Mouse (Mus musculus) embryo, embryonic 11 days (tissue): ENCODE results near the gene Nell1.

Experiments
- DNase-seq: peaks from one replicate; pipeline ENCODE4 v3.0.0-alpha.2; 2015

Nell1 gene

DNA sequence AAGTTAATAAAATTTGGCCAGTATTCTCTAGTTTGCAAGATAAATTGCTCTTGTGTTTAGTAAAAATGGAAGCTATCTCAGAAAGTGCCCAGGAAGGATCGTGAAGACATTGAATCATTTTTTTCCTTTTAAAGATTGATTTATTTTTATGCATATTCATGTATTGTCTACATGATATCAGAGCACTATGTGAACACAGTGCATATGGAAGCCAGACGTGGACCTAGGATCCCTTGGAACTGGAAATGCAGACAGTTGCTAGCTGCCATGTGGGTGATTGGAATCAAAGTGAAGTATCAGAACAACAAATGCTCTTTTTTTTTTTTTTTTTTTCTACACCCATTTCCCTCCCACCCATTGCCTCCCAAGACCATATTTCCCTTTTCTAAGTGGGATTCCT, 79.0 kb downstream of the Nell1 start:
- DNase-seq: no peak

DNA sequence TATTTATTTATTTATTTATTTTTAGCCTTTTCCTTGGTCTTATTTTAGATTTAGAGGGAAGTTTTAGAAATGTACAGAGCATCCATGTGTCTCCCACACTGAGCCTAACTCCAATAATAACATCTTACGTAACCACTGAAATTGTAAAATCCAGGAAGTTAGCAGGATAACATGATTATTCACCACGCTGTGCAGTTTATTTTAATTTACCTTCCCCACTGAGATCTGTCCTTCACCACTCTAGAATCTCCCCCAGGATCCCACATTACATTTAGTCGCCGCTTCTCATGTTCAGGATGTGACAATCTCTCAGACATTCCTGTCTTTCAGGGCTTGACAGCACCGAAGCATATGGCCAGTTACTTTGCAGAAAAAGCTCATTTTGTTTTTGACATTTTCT, 119.8 kb downstream of the Nell1 start:
- no peak for DNase-seq

DNA sequence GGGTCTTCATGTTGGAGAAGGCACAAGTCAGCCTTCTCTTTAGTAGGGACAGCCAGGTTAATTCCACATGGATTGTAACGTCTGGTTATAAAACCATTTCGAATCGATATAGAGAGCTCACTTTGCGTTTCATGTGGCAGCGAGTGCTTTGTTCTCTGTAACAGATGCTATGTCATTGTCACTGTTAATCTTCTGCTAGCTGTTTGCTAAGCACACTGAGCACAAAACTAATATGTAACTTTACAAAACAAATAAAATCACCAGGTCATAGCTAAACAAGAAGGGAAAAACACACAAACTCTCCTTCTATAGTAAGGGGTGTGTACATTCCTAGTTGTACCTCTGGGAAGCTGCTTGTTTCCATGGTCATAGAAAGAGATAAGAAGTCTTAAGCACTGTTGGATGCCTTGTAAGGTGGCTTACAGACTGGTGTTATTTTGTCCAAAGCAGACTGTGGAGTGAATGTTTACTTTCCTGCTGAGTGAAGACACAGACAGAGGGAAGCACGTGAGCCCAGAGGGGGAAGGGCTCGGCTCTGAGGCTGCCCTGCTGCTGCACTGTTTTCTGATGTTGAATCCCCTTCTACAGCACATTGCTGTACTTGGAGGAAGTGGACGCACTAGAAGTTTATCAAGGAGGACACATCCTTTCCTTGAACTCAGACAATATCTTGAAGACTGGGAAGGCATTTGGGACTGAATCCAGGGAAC, 131.1 kb downstream of the Nell1 start:
- DNase-seq: peak; percentile 13

DNA sequence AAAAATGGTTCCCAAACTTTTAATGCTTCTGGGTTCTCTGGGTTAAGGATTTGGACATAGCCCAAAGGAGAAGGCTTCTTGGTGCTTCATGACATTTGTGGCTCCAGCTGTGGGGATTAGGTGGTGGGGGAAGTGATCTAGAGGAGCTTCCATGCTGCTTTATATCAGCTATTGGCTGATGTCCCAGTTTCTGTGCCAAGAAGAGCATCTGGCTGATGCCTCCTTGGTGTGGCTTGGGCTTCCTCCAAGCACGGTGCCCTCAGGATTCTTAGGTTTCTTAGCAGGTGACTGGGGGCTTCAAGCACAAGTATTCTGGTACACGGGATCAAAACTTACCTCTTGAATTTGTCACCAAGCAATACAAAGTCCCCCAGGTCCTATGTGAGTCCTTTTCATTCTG, 132.6 kb downstream of the Nell1 start:
- DNase-seq: no peak

DNA sequence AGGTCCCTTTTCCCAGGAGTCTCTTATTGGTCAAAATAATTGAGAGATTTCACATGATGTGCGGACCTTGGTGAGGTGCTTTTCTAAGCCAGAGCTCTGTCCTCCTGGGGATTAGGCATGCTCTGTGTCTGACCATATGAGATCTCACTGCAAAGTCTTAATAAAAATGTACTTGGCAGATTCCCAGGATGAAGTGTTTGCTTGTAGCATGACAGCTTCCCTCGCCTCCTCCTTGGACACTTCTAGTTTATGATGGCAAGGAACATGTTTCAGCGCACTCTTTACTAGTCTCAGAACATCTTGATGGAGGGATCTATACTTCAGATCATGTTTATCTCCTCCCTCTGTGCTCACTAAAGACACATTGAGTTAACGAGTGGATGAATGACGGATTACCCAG, 143.7 kb downstream of the Nell1 start:
- DNase-seq: no peak

DNA sequence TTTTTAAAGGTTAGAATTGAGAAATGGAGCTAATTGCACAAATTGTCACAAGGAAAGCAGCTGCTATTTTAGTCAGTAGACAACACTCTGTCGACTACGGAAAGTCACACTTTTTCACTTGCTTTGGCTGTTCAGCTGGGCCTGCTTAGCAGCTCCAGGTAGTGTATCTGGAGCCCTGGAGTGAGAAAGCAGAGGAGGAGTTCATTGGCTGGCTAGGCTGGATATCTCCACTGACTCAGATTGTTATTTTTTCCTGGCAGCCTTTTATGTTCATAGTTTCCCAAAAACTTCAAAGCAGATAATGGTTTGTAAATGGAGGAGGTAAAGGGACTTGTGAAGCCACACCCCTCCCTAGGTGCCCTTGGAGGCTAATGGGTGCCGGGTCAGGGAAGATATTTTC, 163.0 kb downstream of the Nell1 start:
- DNase-seq: no peak

DNA sequence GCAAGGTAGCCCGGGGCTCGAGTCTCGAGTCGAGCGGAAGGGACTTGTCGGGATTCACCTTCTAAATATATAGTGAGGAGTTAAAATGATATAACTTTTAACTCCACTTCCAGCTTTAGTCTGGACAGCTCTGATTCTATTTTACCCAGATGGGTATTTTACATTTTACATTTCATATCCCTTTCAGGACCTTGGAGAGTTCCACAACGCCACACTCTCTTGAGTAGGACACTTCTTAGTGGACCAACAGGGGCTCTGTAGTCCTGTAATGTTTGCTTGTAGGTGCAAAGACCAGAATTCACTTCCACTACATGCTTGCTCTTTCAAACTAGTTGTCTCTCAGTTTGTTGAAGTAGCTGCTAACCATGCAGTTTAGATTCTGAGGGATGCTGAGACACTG, 174.7 kb downstream of the Nell1 start:
- DNase-seq: peak; percentile 73

DNA sequence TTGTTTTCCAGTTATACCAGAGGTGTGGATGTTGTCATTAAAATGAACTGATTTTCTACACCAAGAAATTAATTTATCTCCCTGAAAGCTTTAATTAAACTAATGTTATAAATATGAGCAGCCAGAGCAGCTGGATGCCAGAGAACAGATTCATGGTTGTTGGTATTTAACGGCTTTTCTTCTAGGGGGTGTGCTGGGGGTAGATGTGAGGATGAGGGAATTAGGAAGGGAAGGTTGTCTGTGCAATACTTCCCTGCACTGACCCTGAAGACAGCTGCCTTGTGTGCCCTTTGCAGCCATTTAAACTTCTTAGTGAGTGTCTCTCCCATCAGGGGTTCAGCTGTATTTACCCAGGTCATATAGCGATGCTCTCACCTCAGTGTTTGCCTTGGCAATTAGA, 176.2 kb downstream of the Nell1 start:
- DNase-seq: no peak

DNA sequence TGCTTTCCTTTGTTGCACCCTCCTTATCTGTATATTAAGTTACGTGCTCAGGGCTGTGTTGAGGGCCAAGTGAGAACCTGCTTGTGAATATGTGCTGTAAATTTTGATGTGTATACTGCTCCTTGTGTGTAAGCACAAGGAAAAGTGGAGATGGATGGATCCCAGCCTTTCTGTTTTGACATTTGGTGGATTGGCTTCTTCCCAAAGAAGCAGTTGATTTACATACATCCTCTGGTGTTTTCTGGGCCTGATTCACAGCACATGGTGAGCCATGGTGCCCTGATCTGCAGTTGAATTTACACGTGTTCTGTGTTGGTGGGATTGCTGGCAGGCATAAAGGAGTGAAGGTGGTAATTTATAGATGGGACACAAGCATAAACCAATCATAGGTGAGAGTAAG, 179.0 kb downstream of the Nell1 start:
- DNase-seq: no peak

DNA sequence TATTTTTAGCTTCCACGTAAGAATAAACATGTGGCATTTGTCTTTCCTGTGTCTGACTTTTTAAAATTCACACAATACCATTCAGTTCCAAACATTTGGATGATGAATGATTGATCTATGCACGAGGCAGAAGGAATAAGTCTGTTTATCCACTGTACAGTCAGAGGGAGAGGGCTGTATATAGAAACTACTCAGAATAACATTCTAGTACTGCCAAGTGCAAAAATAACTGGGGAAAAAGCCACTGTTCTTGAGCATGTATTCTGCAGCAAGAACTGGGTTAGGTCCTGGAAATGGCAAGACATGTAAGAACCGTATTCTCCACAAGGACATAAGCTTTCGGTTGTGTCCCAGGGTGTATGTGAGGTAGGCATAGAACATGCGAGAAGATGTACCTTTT, 187.9 kb downstream of the Nell1 start:
- DNase-seq: no peak

DNA sequence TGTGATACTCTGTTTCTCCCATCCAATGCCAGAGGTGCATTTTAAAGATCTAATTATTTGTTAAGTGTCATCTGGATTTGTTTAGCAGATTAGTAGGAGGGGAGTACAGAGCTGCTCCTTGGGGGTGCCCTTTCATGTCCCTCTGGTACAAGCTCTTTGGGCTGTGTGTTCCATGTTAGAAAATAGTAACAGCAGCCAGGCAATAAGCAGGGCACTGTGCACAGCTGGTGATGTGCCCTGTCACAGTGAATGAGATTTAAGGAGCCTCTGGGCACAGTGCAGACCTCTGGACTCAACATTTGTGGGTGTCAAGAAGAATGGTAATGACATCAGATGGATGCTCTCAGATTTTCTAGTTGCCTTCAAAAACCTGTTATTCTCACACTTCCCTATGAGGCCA, 194.1 kb downstream of the Nell1 start:
- DNase-seq: no peak

DNA sequence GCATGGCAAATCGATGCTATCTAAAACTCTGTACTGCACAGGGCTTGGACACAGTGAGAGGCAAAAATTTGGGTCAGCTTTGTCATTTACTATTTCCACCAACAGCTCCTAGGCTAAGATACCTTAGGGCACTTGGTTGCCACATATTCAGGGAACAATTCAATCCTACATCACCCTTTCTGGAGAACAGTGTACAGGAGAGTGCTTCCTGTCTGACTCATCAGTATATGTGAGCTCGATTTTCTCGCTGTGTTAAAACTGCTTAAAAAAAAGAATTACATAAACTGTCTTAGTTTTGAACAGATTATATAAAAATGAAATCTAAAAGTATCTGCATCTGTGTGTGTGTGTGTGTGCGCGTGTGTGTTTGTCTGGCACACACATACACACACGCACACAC, 211.6 kb downstream of the Nell1 start:
- no peak for DNase-seq

DNA sequence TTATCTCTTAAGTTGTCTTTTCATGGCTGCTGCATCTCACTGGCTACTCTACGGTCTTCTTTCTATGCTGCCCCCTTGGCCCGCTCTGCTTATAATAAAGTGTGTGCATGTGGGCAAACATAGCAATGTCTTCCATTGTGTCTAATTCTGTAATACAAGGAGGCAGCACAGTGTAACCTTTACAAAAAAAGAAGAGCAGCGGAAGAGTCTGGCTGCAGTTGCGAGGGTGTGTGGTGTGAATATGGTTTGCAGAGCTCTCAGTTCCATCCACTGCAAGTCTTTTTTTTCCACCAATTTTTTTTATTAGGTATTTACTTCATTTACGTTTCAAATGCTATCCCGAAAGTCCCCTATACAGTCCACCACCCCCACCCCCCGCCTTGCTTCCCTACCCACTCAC, 219.3 kb downstream of the Nell1 start:
- no peak for DNase-seq

DNA sequence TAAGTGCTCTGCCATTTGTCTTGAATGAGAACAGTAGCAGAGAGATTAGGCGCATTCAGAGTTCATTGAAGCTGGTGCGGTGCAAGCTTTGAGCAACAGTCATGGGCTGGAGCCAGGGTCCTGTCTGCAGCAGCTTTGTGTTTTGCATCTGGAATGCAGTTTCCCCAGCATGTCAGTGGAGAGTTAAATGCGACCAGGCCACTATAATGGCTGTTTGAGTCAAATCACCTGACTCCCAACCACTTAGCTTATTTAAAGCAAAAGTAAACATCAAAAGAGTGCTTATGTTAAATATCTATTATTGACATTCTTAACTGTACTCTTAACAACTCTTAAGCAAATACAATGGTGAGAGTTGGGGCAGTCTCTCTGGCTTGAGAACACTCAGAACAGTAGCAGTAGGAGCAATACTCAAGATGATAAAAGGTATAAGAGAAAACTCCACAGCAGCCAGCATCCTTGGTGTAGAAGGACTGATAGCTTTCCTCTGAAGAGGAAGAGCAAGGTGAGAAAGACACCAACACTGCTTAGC, 220.5 kb downstream of the Nell1 start:
- DNase-seq: no peak

DNA sequence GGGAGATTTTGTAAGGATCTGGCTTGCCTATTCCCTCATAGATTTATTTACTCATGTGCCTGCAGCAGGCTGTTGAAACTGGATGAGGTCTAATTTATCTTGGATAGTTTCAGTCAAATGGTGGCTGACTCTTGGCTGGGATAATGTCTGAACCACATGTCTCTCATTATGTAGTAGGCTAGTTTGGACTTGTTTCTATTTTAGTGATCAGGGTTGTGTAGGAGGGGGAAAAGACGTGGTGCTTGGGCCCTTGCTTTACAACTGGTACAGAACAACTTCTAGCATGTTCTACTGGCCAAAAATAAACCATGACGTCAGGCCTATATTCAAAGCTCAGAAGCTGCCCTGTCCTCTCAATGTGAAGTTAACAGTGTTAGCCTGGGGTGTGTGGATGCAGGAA, 230.6 kb downstream of the Nell1 start:
- no peak for DNase-seq

DNA sequence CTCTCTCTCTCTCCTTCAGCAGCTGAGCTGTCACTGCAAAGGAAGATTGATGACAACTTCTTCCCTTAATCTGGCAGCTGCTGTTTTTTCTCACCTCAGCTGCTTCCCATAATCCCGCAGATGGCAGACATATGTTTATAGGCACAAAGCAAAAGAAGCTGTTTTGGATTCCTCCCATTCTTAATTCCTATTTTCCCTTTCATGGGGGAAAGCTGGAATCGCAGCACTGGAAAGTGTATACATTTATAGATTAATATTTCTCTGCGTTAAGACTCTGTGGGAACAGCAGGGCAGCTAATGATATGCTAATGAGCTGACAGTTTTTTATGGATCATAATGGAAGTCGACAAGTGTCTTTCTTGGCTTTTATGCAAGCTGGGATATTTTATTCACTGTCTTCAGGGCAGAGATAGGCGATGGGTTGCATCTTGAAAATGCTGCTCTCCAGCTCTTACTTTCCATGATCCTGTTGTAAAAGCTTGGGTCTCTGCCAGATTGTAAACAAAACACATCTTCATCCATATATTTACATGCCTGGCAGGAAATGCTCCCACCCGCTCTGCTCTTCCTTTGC, 236.1 kb downstream of the Nell1 start:
- DNase-seq: peak; percentile 29

DNA sequence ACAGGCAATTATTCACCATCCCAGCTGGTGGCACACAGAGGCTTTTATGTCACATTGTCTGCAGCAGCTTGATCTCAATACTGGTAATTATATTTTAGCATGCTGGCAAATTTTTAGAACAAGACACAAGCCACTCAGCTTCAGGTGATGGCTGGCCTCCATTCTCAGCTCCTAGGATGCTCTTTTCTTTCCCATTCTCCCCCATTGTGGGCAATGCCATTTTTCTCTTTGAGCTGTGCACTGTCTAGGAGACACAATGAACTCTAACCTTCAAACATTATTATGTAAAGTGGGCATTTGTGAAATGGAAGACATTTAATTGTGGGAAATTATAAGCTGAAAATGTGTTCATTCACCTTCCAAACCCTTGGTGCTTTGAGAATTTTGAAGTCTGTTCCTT, 247.2 kb downstream of the Nell1 start:
- no peak for DNase-seq

DNA sequence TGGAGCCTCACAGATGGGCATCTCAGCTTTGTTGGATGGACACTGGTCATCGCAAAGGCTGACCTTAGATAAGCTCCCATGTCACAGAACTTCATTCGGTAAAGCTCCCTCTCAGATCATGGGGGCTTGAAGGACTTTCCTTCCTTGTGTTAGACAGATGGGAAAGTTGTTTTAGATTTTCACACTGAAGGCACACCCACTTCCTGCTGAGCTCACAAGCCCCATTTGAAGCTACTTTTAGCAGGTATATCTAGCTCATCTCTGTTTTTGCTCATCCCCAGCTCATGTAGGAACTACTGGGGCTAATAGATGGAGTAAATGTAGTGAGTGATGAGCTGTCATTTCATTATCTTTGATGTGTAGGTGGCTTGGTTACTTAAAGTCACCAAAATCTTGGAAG, 252.0 kb downstream of the Nell1 start:
- DNase-seq: no peak

DNA sequence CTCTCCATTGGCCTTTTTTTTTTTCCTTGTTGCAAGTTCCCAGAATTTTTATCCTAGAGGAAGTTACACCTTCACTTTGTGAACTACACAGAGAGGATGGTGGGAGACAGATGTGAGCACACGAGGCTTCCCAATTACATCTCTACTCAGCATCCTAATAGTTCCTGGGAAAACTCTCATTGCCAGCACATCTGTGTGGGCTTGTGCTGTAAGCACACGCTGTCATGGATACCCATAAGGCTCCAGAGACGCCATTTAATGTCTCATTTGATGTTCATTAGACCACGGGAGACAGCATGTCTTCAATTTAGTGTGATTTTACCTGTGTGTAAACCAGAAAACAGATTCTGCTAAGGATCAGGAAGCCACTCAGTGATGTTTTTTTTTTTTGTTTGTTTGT, 253.6 kb downstream of the Nell1 start:
- no peak for DNase-seq

DNA sequence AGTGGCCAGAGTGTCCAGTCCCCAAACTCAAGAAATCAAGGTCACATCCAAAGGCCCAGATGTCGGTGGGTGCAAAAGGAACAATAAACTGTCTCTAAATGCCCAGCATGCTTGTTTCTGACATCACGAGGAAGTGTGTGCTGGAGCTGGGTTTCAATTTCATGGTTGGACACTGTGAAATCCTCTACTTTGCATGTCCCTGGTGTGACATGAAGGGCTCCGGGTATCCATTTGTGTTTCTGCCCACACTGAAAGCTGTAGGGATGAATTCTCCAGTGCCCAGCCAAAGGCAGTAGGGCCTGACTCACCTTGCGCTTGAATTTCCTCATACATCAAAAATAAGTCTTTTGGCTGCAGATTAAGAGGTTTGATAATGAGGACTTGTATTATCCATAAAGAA, 266.5 kb downstream of the Nell1 start:
- no peak for DNase-seq

DNA sequence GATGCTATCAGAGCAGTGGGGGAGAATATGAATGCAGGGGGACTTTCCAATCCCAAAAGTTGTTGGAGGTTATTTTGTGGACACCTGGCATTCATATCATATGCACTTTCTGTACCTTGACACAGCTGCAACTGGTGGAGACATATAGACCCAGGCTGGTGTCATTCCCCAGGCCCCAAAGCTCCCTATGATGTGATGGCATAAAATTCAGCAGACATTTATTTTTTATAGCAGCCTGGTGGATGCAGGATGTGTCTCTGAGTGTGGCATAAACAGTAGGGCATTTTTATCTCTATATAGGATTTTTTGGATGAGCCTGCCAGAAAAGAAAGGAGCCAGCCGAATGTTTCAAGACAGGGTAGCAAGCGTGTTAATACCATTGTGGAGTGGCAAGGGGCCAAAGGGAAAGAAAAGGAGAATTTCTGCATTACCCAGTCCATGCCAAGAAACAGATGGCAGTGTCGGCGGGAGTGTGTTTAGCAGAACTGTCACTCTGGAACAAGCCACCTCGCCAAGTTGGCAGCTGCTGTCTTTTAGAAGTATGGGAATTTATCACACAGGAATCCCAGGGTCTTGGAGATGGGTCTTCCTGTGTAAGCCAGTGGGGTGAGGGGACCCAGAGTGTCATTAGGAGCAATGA, 267.1 kb downstream of the Nell1 start:
- DNase-seq: no peak

DNA sequence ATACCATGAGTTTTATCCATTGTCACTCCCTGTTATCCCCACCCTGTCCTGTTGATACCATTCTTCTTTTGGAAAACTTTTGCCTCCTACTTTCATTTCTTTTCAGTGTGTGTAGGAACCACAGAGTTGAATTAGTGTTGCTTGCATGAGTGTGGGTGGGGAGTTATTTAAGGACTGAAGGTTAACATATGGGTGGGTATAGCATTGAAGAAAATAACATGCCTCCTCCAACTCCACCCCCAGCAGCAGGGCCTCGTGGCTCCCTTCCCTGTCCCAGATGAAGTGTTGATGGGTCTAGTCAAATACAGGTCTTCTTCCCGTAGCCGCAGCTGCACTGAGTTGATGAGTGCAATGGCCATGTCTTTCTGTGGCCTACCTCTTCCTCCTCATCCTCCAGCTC, 278.5 kb downstream of the Nell1 start:
- DNase-seq: no peak

DNA sequence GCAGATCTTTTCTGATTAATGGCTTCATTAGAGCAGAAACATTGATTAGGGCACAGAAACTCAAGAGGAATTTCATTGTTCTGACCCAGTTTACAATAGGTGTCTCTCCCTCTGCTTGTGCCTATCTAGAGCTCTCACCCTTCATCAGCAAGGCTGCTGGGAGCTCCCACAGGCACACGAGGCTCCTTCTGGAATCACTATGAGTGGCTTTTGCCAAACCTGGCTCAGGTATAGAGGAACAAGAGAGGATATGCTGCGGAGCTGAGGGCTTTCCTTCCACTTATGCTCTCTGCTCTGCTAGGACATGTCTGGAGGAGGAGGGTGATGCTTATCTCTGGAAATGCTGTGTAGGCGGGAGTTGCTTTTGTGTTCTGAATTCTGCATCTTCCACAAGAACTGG, 285.4 kb downstream of the Nell1 start:
- no peak for DNase-seq

DNA sequence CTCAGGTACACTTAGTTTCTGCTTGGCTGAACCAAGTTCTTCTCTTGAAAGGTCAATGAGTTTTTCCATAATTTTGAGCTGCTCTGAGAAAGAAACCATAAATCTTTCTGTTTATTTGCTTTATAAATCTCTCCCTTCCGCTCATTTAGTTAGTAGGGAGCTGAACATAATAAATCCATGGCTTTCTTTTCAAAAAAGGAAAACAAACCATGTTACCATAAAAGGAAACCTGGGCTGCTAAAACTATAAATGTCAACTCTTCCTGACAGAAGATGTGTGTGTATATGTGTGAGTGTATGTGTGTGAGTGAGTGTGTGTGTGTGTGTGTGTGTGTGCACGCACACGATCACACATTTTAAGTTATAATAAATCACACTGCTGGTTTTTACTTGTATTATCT, 320.8 kb downstream of the Nell1 start:
- no peak for DNase-seq

DNA sequence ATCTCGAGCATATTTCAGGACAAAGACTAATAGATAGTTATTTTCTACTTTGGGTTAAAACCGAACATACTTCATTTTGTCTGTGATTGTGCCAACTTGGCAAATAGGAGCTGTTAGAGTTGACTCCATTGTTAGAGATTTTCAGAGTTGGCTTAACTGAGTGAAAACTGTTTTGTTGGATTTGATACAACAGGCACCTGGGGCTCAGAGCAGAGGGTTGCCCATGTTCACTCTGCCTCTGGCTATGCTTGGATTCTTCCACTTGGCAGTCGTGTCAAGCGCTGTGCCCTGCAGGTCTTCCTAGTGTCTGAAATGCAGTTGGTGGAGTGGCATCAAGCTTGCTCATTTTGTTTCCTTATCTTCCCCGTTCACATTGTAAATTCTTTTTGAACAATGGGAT, 363.6 kb downstream of the Nell1 start:
- no peak for DNase-seq
